Mouse (Mus musculus) mature B cell (primary cell): ENCODE data around the gene Slc25a11.

Experiments
- in situ Hi-C: fragments of 300-500 bp; cut with MboI; formaldehyde crosslinking; loops from 2 replicates; pipeline ENCODE4 v1.14.3; 2019

Slc25a11 gene

DNA sequence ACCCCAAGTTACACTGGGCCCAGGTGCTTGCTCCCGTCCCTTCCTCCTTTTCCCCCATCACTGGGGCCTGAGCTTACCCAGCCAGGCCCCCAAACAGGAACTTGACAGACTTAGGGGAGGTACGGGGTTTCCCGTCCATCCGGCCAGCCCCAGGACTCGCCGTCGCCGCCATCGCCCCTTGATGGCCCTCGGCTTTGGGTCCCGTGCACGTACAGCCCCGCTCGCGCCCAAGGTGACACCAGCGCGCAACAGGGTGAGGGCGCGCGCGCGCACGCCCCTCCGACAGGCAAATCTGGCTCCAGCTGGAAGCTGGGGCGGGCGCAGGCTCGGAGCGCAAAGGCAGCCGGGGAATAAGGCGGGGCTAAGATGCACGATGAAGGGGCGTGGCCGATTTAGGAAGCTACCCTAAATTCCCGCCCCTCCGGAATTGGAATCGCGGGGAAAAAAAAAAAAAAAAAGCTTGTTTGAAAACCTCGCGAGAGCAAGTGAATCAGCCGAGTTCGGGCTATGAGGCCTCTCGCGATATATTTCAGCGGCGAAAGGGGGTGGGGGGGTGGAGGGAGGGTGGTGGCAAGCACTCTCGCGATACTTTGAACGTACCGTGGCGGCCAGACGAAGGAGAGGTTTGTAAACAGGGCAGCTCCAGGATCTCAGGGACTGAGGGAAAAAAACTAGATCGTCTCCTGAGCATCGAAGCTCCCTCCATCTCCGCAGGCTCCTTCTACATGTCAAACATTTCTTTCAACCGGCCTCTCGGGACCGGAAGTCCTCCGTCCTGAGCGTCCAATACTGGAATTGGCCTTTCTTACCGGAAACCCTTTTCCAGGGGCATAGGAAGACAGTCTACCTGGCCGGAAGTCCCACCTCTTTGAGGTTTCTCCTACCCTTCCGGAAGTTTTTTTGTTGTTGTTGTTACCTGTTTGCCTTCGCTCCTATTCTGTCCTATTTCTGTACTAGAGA, at the start of gene Slc25a11, which contains the start of gene Rnf167:
Gene Slc25a11, minus strand, starts transcription at position 789 of the 960 bp plus-strand sequence.
Gene Rnf167, plus strand, starts transcription at position 545 of the 960 bp plus-strand sequence.
- in situ Hi-C loops = no loop called here

GRCm38 (mm10) chr11:70693504-70693903, 46.2 kb upstream of the Slc25a11 start:
- in situ Hi-C loops = no loop called here

DNA sequence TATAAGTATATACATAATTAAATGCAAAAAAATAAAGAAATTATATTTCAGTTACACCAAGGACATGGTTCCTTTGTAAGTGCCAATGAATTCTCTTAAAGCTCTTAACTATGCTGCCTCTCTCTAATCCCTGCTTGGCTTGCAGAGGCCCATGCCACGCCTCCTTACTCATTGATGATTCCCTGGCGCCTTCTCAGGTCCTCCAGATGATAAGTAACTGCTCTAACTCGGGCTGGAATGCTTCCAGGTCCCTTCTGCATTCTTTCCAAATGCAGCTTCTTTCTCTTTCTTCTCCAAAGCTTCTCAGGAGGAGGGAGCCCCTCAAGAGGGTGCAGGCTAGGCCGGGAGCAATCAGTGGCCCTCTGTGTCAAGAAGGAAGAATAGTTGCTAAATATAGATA, 42.3 kb upstream of the Slc25a11 start:
- in situ Hi-C loops = no loop called here

- in situ Hi-C loops = no loop called here
Measured at GRCm38 (mm10) chr11:70688372-70688771, 41.1 kb upstream of the Slc25a11 start.

- in situ Hi-C loops = no loop called here
Measured at GRCm38 (mm10) chr11:70687601-70688199, 40.4 kb upstream of the Slc25a11 start, which contains the start of gene Camta2. TSS of gene Camta2 (minus strand) at chr11:70688105.

- in situ Hi-C loops = no loop called here
Measured at GRCm38 (mm10) chr11:70686901-70687566, 39.8 kb upstream of the Slc25a11 start.

- in situ Hi-C loops = no loop called here
Measured at GRCm38 (mm10) chr11:70683640-70684039, 36.4 kb upstream of the Slc25a11 start.

DNA sequence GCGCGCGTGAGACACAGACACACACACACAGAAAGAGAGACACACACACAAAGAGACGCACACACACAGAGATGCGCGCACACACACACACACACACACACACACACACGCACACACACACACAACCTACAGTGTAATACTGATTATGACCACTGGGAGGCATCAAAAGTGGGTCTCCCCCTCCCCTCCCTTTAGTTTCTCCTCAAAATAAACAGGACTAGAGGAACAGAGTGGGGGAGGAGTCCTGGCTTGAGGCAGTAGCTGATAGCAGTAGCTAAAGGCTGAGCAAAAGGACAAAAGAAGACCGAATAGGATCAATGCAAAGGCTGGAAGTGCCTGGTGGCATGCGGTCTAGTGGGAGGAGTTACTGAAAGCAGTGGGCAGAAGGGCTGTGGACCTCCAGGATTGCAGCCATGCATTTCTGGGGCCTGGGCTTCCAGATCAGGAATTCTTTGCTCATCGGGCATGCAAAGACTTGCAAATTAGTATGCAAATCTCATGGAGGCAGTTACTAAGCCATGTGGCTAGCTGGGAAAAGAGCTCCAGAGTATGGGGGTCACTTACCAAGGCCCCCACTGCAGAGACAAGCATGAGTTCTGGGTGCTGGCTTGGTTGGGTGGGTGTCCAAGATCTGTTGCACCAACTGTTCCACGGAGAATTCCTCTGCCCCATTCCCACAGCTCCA, 34.8 kb upstream of the Slc25a11 start:
- in situ Hi-C loops = no loop called here

DNA sequence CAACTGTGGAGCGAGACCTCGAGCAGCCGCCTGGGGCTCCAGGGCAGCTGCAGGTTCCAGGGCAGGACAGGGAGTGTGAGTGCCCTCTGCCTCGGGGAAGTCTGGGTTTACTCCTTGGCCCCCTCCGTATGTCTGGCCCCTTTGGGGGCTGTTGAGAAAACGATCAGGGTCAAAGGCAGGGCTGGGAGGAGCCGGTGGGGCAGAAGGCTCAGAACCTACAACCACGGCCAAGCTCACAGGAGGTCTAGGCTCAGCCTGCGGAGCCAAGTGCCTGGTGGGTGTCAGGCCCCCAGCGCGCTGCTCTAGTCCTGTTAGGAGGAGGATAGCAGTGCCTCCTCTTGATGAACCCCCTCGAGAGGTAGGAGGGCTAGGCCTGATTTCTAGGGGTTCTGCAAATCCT, 33.9 kb upstream of the Slc25a11 start:
- in situ Hi-C loops = no loop called here

DNA sequence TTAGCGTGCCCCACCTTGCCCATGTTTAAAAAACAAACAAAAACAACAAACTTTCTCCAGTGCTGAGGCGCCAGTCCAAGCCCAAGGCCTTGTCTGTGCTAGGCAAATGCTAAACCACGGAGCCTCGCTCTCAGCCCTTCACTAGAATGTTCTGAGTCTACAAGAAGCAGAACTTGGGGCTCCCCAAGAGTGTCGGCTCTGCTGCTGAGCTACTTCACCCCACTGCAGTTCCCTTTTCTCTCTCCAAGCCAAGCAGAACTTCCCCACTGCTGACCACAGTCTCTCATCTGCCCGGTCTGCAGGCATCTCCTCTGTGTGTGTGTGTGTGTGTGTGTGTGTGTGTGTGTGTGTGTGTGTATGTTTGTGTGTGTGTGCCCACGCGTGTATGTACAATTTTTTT, 32.6 kb upstream of the Slc25a11 start:
- in situ Hi-C loops = no loop called here

GRCm38 (mm10) chr11:70679361-70679760, 32.1 kb upstream of the Slc25a11 start:
- in situ Hi-C loops = no loop called here

DNA sequence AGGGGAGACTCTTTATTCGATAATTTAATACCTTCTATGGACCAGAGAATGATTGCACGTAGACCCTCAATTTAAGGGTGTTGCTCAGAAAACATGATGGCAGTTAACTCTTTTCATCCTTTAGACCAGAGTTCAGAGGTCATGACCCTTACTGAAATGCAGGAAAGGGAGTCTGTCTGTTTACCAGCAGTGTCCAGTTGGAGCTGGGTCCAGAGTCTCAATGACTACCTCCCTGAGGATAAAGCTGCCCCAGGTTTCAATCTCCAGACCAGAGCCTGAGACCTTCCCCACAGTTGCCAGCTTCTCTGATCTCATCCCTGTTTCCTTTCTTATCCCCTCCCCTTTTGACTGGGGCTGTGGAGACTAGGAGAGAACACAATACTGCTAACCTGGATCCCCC, 31.3 kb upstream of the Slc25a11 start:
- in situ Hi-C loops = no loop called here

- in situ Hi-C loops = no loop called here
Measured at GRCm38 (mm10) chr11:70678092-70678491, 30.8 kb upstream of the Slc25a11 start.

DNA sequence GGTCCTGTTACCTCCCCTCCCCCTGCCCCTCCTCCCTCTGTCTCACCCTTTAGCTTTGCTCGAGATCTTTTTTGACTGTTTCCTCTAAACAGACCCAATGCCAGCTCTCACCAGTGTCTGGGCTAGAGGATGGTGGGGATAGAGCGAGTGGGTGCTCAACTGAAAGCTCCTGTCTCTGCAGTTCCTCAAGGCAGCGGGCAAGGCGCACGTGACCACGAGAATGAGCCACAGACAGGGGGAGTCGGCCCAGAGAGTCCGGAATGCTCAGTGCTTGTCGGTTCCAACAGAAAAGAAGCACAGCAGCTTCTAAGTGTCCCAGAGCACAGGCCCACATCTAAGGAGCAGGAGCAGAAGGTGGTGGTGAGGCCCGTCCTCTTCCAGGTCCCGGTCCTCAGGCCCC, 27.2 kb upstream of the Slc25a11 start:
- in situ Hi-C loops = loop anchor here (25.0 kb wide), 1 partner anchor 662 kb away; the partner anchor contains the start of genes Acadvl, Dlg4 and Dvl2

DNA sequence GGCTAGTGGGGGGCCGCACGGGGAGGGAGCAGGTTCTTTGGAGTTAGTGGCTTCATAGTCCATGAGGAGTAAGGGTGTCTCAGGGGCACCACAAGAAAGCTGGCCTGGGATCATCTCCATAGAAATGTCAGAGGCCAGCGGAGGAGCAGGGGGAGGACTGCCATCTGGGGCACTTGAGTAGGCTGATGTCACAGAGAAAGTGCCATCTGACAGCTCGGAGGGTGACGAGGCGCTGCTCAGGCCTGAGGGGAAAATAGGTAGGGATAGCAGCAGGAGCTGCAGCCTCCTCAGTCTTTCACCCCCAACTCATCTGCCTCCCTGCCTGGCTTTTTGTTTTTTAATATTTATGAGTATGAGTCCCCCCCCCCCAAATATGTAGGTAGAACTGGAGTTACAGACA, 26.7 kb upstream of the Slc25a11 start:
- in situ Hi-C loops = loop anchor here (25.0 kb wide), 1 partner anchor 662 kb away; the partner anchor contains the start of genes Acadvl, Dlg4 and Dvl2

DNA sequence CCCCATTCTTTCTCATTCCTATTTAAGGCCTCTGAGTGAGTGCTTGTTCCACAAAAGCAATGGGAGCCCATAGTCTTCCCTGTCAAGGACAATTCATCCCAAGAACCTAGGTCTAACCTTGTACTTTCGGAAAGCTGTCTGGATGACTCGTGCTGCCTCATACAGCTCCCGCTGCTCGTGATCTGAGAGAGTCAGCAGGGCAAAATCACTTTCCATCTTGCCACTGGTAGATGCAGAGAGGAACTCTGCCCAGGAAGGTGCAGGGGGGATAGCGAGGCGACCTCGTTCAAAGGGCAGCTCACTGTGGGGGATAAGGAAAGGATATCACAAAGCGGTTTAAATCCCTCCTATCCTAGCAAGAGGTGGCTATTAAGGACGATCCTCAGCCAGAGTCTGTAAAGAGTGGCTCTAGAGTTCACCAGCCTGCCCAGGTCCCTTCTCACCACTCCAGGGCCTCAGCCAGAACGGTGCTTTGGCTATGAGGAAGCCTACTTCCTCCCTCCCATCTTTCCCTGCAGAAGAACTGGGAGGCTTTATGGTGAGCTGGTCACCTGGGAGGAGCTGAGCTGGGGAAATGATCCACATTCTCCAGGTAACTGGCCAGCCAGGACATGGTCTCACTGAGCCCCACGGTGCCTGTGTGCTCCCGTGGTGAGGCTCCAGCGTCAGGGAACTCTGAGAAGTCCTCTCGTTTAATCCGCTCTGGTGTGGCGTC, 24.2 kb upstream of the Slc25a11 start:
- in situ Hi-C loops = loop anchor here (25.0 kb wide), 1 partner anchor 659 kb away; the partner anchor contains the start of genes Acadvl, Dlg4 and Dvl2

GRCm38 (mm10) chr11:70670483-70670882, 23.2 kb upstream of the Slc25a11 start:
- in situ Hi-C loops = loop anchor here (25.0 kb wide), 1 partner anchor 658 kb away; the partner anchor contains the start of genes Acadvl, Dlg4 and Dvl2

GRCm38 (mm10) chr11:70669582-70670345, 22.5 kb upstream of the Slc25a11 start:
- in situ Hi-C loops = loop anchor here (25.0 kb wide), 1 partner anchor 657 kb away; the partner anchor contains the start of genes Acadvl, Dlg4 and Dvl2

GRCm38 (mm10) chr11:70668771-70669505, 21.7 kb upstream of the Slc25a11 start, which contains the start of gene Spag7:
TSS of gene Spag7 (minus strand) at chr11:70669416.
- in situ Hi-C loops = loop anchor here (25.0 kb wide), 1 partner anchor 657 kb away; the partner anchor contains the start of genes Acadvl, Dlg4 and Dvl2
